Mouse (Mus musculus) spleen, adult 10 weeks (tissue): ENCODE data around the gene Wdr59. TPM values are rescaled to one million over a fixed set of nuclear protein-coding genes. Genes with fewer than 3 reads are reported as not detected.

Source experiments
- polyA plus RNA-seq: library from polyadenylated mRNA; stranded (reverse); fragments of 350-450 nt; fragmentation: Illumina TruSeq; extraction: RNeasy Lipid Tissue Mini Kit (QIAGEN cat#74804); gene quantifications from one replicate; pipeline ENCODE4 v1.2.3, GENCODE M21; 2015; ENCODE audit warnings: low replicate concordance; ENCODE audit not compliant: insufficient read depth

The Wdr59 gene
- 8.2 TPM for polyA plus RNA-seq

GRCm38 (mm10) chr8:111521713-111522429 lies at the start of gene Wdr59:
TSS of gene Wdr59 (minus strand) at chr8:111522092.

GRCm38 (mm10) chr8:111536031-111536977 lies 14.4 kb upstream of the Wdr59 start, which contains the start of gene Znrf1:
TSS of gene Znrf1 (plus strand) at chr8:111536097.

Other genes starting within 250 kb of the Wdr59 start
- 55.1 TPM for gene Rfwd3, start 221.9 kb downstream of the Wdr59 start, polyA plus RNA-seq
- 9.7 TPM for gene Mlkl, start 183.9 kb downstream of the Wdr59 start, polyA plus RNA-seq
- gene Fa2h, start 128.3 kb downstream of the Wdr59 start, polyA plus RNA-seq = not detected
- gene Znrf1, start 14.0 kb upstream of the Wdr59 start, polyA plus RNA-seq = 51.8 TPM
- gene Ldhd, start 108.3 kb upstream of the Wdr59 start, polyA plus RNA-seq = 0.84 TPM
- gene Zfp1, start 121.3 kb upstream of the Wdr59 start, polyA plus RNA-seq = 28.5 TPM
- 5.2 TPM for gene Ctrb1, start 168.9 kb upstream of the Wdr59 start, polyA plus RNA-seq
- gene Bcar1, start 221.7 kb upstream of the Wdr59 start, polyA plus RNA-seq = 2.6 TPM